Mouse (Mus musculus): Measurements from ENCODE around the gene Etfdh. TPM values are rescaled to one million over a fixed set of nuclear protein-coding genes. Genes with fewer than 3 reads are reported as not detected.
A peak's percentile ranks its signal among the peaks of the same experiment; 100 is the strongest.
"Not testable (repeated sequence)": the region's sequence is repeated elsewhere in the genome, so short reads cannot be mapped to it uniquely, and the experiment has no call there.

Gene Etfdh
- total RNA-seq, 2 experiments from 2014 or later, result 48.6 to 92.1 TPM

GRCm38 (mm10) chr3:79579891-79580575 is 49.3 kb downstream of the Etfdh start:
- ATAC-seq (replicated peaks; ENCODE audit: low FRiP score, low TSS enrichment, poor library complexity, severe bottlenecking), result peak; percentile 92

GRCm38 (mm10) chr3:79578164-79578563 is 51.1 kb downstream of the Etfdh start:
- no peak for ATAC-seq (replicated peaks; ENCODE audit: low FRiP score, low TSS enrichment, poor library complexity, severe bottlenecking)

- no peak for ATAC-seq (replicated peaks; ENCODE audit: low FRiP score, low TSS enrichment, poor library complexity, severe bottlenecking)
Measured at GRCm38 (mm10) chr3:79577606-79578005, 51.7 kb downstream of the Etfdh start.

- ATAC-seq (replicated peaks; ENCODE audit: low FRiP score, low TSS enrichment, poor library complexity, severe bottlenecking), result no peak
Measured at GRCm38 (mm10) chr3:79576865-79577264, 52.4 kb downstream of the Etfdh start.

GRCm38 (mm10) chr3:79576468-79576816 is 52.9 kb downstream of the Etfdh start:
- no peak for ATAC-seq (replicated peaks; ENCODE audit: low FRiP score, low TSS enrichment, poor library complexity, severe bottlenecking)

GRCm38 (mm10) chr3:79575576-79576467 is 53.5 kb downstream of the Etfdh start:
- ATAC-seq (replicated peaks; ENCODE audit: low FRiP score, low TSS enrichment, poor library complexity, severe bottlenecking), result no peak

- peak; percentile 99 for ATAC-seq (replicated peaks; ENCODE audit: low FRiP score, low TSS enrichment, poor library complexity, severe bottlenecking)
Measured at GRCm38 (mm10) chr3:79574336-79574735, 55.0 kb downstream of the Etfdh start.

GRCm38 (mm10) chr3:79573376-79573775 is 55.9 kb downstream of the Etfdh start:
- not testable (repeated sequence) for ATAC-seq (replicated peaks; ENCODE audit: low FRiP score, low TSS enrichment, poor library complexity, severe bottlenecking)

GRCm38 (mm10) chr3:79572399-79572798 is 56.9 kb downstream of the Etfdh start:
- no peak for ATAC-seq (replicated peaks; ENCODE audit: low FRiP score, low TSS enrichment, poor library complexity, severe bottlenecking)

GRCm38 (mm10) chr3:79569351-79569681 is 60.0 kb downstream of the Etfdh start:
- ATAC-seq (replicated peaks; ENCODE audit: low FRiP score, low TSS enrichment, poor library complexity, severe bottlenecking), result no peak

- no peak for ATAC-seq (replicated peaks; ENCODE audit: low FRiP score, low TSS enrichment, poor library complexity, severe bottlenecking)
Measured at GRCm38 (mm10) chr3:79568629-79569350, 60.5 kb downstream of the Etfdh start.

- ATAC-seq (replicated peaks; ENCODE audit: low FRiP score, low TSS enrichment, poor library complexity, severe bottlenecking), result peak; percentile 92
Measured at GRCm38 (mm10) chr3:79567703-79568362, 61.5 kb downstream of the Etfdh start, which contains the start of gene Fnip2. Fnip2 (minus strand) TSS chr3:79567796.

GRCm38 (mm10) chr3:79566716-79567691 is 62.3 kb downstream of the Etfdh start:
- peak; percentile 19 for ATAC-seq (replicated peaks; ENCODE audit: low FRiP score, low TSS enrichment, poor library complexity, severe bottlenecking)

- no peak for ATAC-seq (replicated peaks; ENCODE audit: low FRiP score, low TSS enrichment, poor library complexity, severe bottlenecking)
Measured at GRCm38 (mm10) chr3:79564875-79565606, 64.3 kb downstream of the Etfdh start.

- no peak for ATAC-seq (replicated peaks; ENCODE audit: low FRiP score, low TSS enrichment, poor library complexity, severe bottlenecking)
Measured at GRCm38 (mm10) chr3:79563511-79563910, 65.8 kb downstream of the Etfdh start.

- ATAC-seq (replicated peaks; ENCODE audit: low FRiP score, low TSS enrichment, poor library complexity, severe bottlenecking), result no peak
Measured at GRCm38 (mm10) chr3:79561784-79562715, 67.2 kb downstream of the Etfdh start.

- no peak for ATAC-seq (replicated peaks; ENCODE audit: low FRiP score, low TSS enrichment, poor library complexity, severe bottlenecking)
Measured at GRCm38 (mm10) chr3:79560555-79560954, 68.7 kb downstream of the Etfdh start.
